Mouse (Mus musculus) brain, embryonic 14.5 days (tissue): ENCODE measurements around the gene Galnt2.

Source experiments
- CTCF ChIP-seq: fragments of 200-500 bp; IDR thresholded peaks from 2 replicates; pipeline ENCODE4 v1.5.1; 2012; ENCODE audit warnings: inconsistent platforms, mild to moderate bottlenecking, moderate library complexity, borderline replicate concordance; ENCODE audit not compliant: insufficient read depth, insufficient read length; ENCODE audit errors: extremely low read depth
- POLR2A ChIP-seq: fragments of 200-500 bp; IDR thresholded peaks from 2 replicates; pipeline ENCODE4 v1.6.1; 2012; ENCODE audit warnings: mild to moderate bottlenecking, inconsistent platforms, borderline replicate concordance; ENCODE audit not compliant: poor library complexity, insufficient read depth, insufficient read length, severe bottlenecking; ENCODE audit errors: extremely low read depth

- TF ChIP-seq POLR2A (no peak), CTCF (no peak)
Observed at GRCm38 (mm10) chr8:124232280-124232600, 1.0 kb downstream of the Galnt2 start.
